Mouse (Mus musculus): ENCODE results near the gene Gldc.

Gldc gene

GRCm38 (mm10) chr19:30157031-30157687 lies 18.1 kb downstream of the Gldc start:
- no peak for DNase-seq

- no peak for DNase-seq
These were observed 21.5 kb downstream of the Gldc start for GRCm38 (mm10) chr19:30153729-30154128.

- DNase-seq: no peak
These were observed 23.9 kb downstream of the Gldc start for GRCm38 (mm10) chr19:30151290-30151689.

GRCm38 (mm10) chr19:30149238-30149805 lies 25.9 kb downstream of the Gldc start:
- DNase-seq: no peak

- DNase-seq: no peak
These were observed 27.9 kb downstream of the Gldc start for GRCm38 (mm10) chr19:30147306-30147705.

- DNase-seq: no peak
These were observed 28.5 kb downstream of the Gldc start for GRCm38 (mm10) chr19:30146761-30147160.

- DNase-seq: no peak
These were observed 30.1 kb downstream of the Gldc start for GRCm38 (mm10) chr19:30145106-30145505.

GRCm38 (mm10) chr19:30136308-30136707 lies 38.9 kb downstream of the Gldc start:
- peak; percentile 9 for DNase-seq

- DNase-seq: peak; percentile 69
These were observed 47.1 kb downstream of the Gldc start for GRCm38 (mm10) chr19:30128177-30128576.

GRCm38 (mm10) chr19:30125670-30126059 lies 49.6 kb downstream of the Gldc start:
- no peak for DNase-seq

- peak; percentile 10 for DNase-seq
These were observed 50.1 kb downstream of the Gldc start for GRCm38 (mm10) chr19:30124999-30125669.

- no peak for DNase-seq
These were observed 56.6 kb downstream of the Gldc start for GRCm38 (mm10) chr19:30118344-30119312.

GRCm38 (mm10) chr19:30117775-30118174 lies 57.5 kb downstream of the Gldc start:
- DNase-seq: no peak

GRCm38 (mm10) chr19:30117241-30117640 lies 58.0 kb downstream of the Gldc start:
- DNase-seq: no peak

- no peak for DNase-seq
These were observed 59.6 kb downstream of the Gldc start for GRCm38 (mm10) chr19:30115606-30116005.

- DNase-seq: no peak
These were observed 60.2 kb downstream of the Gldc start for GRCm38 (mm10) chr19:30114919-30115441.

GRCm38 (mm10) chr19:30112961-30113688 lies 62.1 kb downstream of the Gldc start:
- no peak for DNase-seq

GRCm38 (mm10) chr19:30111421-30111820 lies 63.8 kb downstream of the Gldc start:
- no peak for DNase-seq

GRCm38 (mm10) chr19:30109122-30109521 lies 66.1 kb downstream of the Gldc start:
- DNase-seq: no peak

GRCm38 (mm10) chr19:30108616-30109015 lies 66.6 kb downstream of the Gldc start:
- DNase-seq: no peak

GRCm38 (mm10) chr19:30107221-30107845 lies 67.9 kb downstream of the Gldc start:
- DNase-seq: peak; percentile 42
